Mouse (Mus musculus) bone marrow, adult 2 months (tissue): ENCODE measurements around the gene Nek6.

Experiments used
- CTCF ChIP-seq: fragments of 200-500 bp; IDR thresholded peaks from 2 replicates; pipeline ENCODE4 v1.5.1; 2011; ENCODE audit warnings: low read length, control low read depth; ENCODE audit not compliant: control insufficient read depth, insufficient read depth
- POLR2A ChIP-seq: fragments of 200-500 bp; IDR thresholded peaks from 2 replicates; pipeline ENCODE4 v1.6.1; 2011; ENCODE audit warnings: low read depth, mild to moderate bottlenecking, control low read depth, low read length, borderline replicate concordance; ENCODE audit not compliant: control insufficient read depth

DNA sequence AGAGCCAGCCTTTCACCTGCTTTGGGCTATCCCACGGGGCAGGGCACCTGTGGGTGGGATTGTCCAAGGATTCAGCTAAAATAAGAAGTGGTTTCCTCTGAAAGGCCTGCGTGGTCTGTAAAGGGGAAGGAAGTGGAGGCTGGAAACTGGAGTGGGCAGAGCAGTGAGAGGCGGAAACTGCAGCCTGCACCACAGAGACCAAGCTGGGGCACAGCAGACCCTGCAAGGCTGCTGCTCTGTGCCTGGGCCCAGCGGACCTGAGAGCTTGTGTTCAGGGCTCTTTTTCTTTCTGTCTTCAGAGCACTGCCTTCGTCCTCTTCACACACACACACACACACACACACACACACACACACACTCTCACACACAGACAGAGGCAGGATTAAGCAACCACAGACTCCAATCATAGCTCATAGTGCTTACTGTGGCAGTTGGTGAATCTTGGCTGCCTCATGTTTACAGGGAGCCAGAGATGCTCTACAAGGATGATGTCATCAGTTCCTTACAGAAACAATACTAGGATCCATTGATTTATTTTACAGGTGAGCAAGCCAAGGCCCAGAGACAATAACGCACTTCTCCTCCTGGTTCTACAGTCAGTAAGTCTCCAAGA lies 30.2 kb upstream of the Nek6 start:
- no peak; the same call in 1 of the 2 replicates for TF ChIP-seq POLR2A
- no peak for TF ChIP-seq CTCF
